Mouse (Mus musculus): ENCODE measurements at regions not wholly inside any gene's neighbourhood (a gene's known extent, or its start where the extent isn't known, plus 50 kb on each side); places are given as distances from the start of the nearest gene placed in this dataset. TPM values are rescaled to one million over a fixed set of nuclear protein-coding genes. Genes with fewer than 3 reads are reported as not detected.

DNA sequence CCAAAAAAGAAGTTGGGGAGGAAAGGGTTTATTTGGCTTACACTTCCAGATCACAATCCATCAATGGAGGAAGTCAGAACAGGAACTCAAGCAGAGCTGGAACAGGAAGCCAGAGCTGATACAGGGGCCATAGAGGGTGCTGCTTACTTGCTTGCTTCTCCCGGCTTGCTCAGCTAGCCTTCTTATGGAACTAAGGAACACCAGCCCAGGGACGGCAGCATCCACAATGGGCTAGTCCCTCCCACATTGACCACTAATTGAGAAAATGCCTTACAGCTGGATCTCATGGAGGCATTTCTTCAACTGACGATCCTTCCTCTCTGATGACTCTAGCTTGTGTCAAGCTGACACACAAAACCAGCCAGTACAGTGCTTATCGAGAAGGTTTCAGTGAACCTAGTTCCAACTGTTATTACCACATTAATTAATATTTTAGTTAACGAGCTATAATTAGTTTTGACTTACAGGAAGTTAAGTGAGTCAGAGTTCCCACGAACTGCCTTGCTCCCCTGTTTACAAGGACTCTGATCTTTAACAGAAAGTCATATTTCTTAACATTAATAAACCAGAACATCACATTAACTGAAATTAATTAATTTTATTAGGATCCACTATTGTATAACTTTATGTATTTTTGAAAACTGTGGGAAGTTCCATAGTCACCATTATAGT lies 158.2 kb downstream of the Calcrl start:
- ATAC-seq (ENCODE audit: low FRiP score) (no peak), DNase-seq (ENCODE audit: low spot score) (no peak)
- Histone ChIP-seq H3K4me1 (replicated peaks; ENCODE audit: control insufficient read depth, insufficient read depth, low read length) (no peaks in the 10 kb centered on the region), H3K27ac (no peak overlapping the region), H3K4me3 (replicated peaks; ENCODE audit: low read length) (no peak overlapping the region), H3K4me2 (replicated peaks) (no peak overlapping the region), H3K27me3 (ENCODE audit: control insufficient read depth, insufficient read depth, low read length) (no peaks in the 10 kb centered on the region), H3K36me3 (replicated peaks; ENCODE audit: control insufficient read depth, insufficient read depth) (no peaks in the 10 kb centered on the region), H3K9ac (no peak overlapping the region), H3K9me3 (ENCODE audit: control insufficient read depth, low read length) (no peaks in the 10 kb centered on the region)
- WGBS = 61% methylated on average over 6 of the region's 6 CpGs

DNA sequence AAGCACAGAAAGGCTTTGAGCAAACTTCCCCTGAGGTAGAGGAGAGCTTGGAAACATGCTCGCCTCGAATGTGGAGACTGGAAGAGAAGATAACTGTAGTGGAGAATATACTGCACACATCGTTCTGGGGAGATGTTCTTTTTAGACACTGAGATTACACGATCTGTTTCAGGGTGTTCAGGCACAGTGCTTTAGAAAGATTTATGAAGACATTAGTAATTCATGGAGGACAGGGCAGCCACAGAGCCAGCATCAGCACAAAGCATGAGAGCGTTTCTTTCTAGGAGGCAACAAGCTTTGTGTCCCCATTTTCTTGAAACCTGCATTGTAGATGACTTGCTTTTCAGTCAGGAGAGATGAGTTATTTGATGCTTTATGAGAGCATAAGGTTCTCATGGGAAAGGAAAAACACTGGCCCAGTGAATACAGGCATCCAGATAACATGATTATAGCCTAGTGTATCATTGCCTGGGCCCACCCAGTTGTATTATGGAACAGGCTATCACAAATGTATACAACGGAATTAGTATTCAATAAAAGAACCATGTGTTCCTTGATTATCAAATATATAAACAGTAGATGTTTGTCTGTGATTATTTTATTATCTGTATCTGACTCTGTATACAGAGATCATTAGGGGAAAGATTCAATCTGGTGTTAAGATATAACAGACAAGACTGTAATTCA lies 151.0 kb downstream of the Calcrl start:
- no peak overlapping the region for H3K9ac ChIP-seq
- H3K9me3 ChIP-seq (ENCODE audit: control insufficient read depth, low read length) = no peaks in the 10 kb centered on the region
- 71% methylated on average over 6 of the region's 6 CpGs for WGBS
- no peak overlapping the region for H3K4me3 ChIP-seq (replicated peaks; ENCODE audit: low read length)
- no peaks in the 10 kb centered on the region for H3K36me3 ChIP-seq (replicated peaks; ENCODE audit: control insufficient read depth, insufficient read depth)
- ATAC-seq (ENCODE audit: low FRiP score) (no peak), DNase-seq (ENCODE audit: low spot score) (no peak)
- H3K27ac ChIP-seq = no peak overlapping the region
- H3K4me1 ChIP-seq (replicated peaks; ENCODE audit: control insufficient read depth, insufficient read depth, low read length) = no peaks in the 10 kb centered on the region
- no peaks in the 10 kb centered on the region for H3K27me3 ChIP-seq (ENCODE audit: control insufficient read depth, insufficient read depth, low read length)
- H3K4me2 ChIP-seq (replicated peaks) = no peak overlapping the region

- Histone ChIP-seq H3K27ac (no peak overlapping the region), H3K9ac (no peak overlapping the region), H3K4me2 (replicated peaks) (no peak overlapping the region), H3K4me3 (replicated peaks; ENCODE audit: low read length) (no peak overlapping the region), H3K27me3 (ENCODE audit: control insufficient read depth, insufficient read depth, low read length) (no peaks in the 10 kb centered on the region), H3K4me1 (replicated peaks; ENCODE audit: control insufficient read depth, insufficient read depth, low read length) (no peaks in the 10 kb centered on the region), H3K9me3 (ENCODE audit: control insufficient read depth, low read length) (no peaks in the 10 kb centered on the region), H3K36me3 (replicated peaks; ENCODE audit: control insufficient read depth, insufficient read depth) (no peaks in the 10 kb centered on the region)
- no peak for DNase-seq (ENCODE audit: low spot score)
- ATAC-seq (ENCODE audit: low FRiP score) = no peak
- 87% methylated on average over 1 of the region's 1 CpGs for WGBS
These were observed 148.0 kb downstream of the Calcrl start for GRCm38 (mm10) chr2:84277181-84277580.

Small RNAs in the stretch of these regions (microRNA-seq; reads per million reads assigned to microRNA genes)
- gene Gm25972 = not detected
